Mouse (Mus musculus) right cerebral cortex, postnatal 25 days (tissue): Measurements from ENCODE around the gene Pex10.

Experiments used
- DNase-seq: peaks from one replicate; pipeline ENCODE4 v3.0.0; 2022

The Pex10 gene

DNA sequence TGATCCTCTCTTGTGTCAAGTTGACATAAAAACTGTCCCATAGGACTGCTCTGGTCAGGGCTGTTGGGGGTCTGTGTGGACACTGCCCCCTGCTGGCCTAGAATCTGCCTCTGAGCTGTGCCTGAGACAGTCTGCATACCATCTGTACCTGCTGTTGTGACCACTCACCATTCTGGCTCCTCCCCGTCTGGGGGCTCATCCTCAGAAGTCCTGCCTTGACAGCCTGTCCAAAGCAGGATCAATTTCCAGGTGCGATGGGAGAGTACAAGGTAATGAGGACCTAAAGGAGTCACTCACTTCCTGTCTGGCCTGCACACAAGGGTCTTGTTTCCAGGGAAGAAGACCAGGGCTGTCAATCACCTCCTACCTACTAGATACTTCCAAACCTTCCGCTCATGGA lies 27.7 kb downstream of the Pex10 start:
- DNase-seq: no peak

DNA sequence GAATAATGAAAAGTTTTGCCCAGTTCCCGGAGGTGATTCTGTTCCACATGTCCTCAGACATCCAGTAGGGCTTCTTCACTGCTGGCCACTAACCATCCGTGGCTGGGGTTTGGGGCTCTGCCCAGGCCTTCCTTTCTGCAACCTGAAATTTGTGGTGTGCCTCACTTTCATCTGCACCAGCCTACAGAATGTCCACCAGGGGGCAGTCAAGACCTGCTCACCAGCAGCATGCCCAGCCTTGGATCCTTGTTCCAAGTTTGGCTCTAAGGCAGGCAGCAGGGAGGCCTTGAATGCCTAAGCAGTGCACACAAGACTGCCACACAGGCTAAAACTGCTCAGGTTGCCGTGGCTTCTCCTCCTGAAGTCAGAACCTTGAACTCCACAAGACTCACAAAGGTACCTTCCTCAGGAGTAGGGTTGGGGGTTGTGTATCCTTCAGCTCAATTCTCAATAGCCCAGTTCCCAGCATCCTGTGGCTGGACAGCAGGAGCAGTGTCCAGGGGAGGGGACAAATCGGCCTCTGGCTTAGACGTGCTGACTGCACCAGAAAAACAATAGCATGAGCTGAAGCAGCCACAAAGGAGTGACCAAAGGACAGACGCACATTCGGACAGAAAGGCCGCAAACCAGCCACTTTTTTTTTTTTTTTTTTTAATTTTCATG lies 28.6 kb downstream of the Pex10 start:
- DNase-seq: peak; percentile 83

DNA sequence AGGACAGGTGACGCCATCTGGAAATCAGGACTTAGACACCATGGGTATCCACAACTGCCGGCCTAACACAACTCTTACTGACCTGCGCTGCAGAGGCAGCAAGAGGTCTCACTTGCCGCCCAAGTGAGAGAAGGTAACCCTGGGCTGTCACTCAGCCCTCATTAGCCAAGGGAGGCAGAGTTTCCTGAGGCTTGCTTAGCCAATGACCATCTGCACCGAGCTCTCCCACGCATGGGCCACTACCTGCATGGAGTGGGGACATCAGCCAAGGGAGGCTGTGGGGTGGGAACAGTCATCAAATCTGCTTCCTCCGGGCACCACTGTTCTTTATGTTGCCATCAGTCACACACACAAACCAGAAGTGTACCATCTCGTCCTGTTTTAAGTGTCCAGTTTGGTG lies 29.2 kb downstream of the Pex10 start:
- DNase-seq: no peak

GRCm38 (mm10) chr4:155097452-155097851 lies 30.6 kb downstream of the Pex10 start:
- no peak for DNase-seq

DNA sequence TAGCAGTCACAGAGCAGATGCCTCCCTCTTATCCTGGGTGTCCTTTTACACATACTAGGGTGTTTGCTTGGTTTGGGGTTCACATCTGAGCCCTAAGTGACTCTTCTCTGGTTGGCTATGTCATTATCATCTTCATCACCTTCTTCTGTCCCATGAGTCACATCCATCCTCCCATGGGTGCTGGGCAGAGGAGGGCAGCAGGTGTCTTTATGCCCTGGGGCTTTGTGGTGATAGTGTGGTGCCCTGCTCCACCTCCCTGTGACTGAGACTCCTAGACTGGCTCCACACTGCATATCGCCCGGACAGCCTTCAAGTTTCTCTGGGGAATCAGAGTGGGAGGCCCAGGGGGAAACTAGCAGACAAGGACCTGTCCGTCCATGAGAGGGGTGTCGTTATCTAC lies 31.8 kb downstream of the Pex10 start:
- no peak for DNase-seq

- no peak for DNase-seq
These were observed 41.1 kb downstream of the Pex10 start for GRCm38 (mm10) chr4:155107886-155108285.

GRCm38 (mm10) chr4:155109471-155109870 lies 42.7 kb downstream of the Pex10 start:
- no peak for DNase-seq

DNA sequence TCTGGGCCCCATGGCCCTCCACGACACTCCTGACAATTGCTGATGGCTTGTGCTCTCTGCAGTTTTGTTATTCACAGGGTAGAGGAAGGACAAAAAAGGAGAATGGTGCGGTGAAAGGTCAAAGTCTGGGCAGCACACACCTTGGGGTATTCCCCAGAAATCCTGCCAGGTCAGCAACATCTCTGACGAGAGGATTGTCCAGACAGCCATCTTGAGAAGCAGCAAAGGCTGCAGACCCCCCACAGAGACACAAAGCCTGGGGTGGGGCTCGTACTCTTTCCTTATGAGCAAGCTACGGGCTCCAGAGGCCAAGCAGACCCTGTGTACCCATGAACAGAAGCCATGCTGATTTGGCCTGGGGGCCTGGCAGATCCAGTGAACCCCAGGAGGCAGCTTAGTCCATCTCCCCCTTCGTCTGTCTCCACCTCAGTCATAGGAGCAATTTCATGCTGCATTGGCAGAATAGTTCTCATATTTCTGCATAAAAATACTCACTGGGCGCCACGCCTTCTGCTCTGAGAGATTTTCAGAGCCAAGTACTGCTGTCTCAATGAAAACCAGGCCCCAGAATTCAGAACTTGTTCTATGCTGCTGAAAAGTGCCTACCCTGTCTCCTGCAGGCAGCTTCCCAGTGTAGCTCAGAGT lies 47.1 kb downstream of the Pex10 start:
- DNase-seq: no peak

DNA sequence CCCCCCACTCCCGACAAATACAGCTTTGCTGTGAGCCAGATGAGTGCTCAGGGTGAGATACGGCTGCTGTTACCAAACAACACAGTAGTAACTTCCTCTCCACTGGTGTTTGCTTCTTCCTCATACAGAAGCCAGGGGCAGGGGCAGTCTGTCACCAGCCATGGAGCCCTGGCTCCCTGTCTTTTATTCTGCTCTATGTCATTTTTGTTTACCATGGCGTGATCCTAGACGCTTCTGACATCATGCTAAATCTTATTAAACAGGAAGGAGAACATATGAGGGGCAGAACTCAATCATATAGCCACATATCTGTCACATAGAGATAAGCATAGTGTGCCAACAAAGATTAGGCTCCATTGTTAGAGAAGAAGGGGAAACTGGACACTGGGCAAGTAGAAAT lies 49.8 kb downstream of the Pex10 start:
- DNase-seq: no peak

GRCm38 (mm10) chr4:155117396-155117978 lies 50.7 kb downstream of the Pex10 start:
- no peak for DNase-seq

GRCm38 (mm10) chr4:155118278-155118677 lies 51.5 kb downstream of the Pex10 start:
- no peak for DNase-seq

GRCm38 (mm10) chr4:155120038-155120437 lies 53.2 kb downstream of the Pex10 start:
- no peak for DNase-seq

DNA sequence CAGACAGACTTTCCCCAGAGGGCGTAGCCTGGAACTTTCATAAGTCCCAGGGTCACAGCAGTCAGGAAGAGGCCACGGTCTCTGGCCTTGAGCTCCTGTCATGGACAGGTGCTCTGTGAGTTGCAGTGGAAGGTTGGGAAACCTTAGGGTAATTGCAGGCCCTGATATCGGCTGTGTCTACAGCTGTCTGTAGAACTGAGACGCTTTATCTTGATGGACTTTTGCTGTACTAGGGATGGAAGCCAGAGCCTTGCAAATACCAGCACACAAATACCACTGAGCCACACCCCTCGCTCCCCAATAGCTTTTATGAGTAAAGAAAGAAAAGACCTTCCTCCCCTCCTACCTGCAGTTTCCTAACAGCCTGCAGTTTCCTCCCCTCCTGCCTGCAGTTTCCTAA lies 53.8 kb downstream of the Pex10 start:
- no peak for DNase-seq

- DNase-seq: no peak
These were observed 54.4 kb downstream of the Pex10 start for GRCm38 (mm10) chr4:155121222-155121621.
